Mouse (Mus musculus) heart, embryonic 15.5 days (tissue): ENCODE data around the gene Commd9. TPM values are rescaled to one million over a fixed set of nuclear protein-coding genes. Genes with fewer than 3 reads are reported as not detected.

Experiments used
- ATAC-seq: fragments of 200-750 bp; cut with Nextera tagmentation; replicated peaks from 2 replicates; pipeline ENCODE4 v1.8.0; 2017; ENCODE audit warnings: low read depth, moderate TSS enrichment; ENCODE audit not compliant: insufficient number of reproducible peaks, insufficient read depth, low FRiP score
- H3K27ac ChIP-seq: fragments of 300-500 bp; sonication (generic); 2 replicates; pipeline ENCODE4 v1.5.1; 2015; ENCODE audit warnings: mild to moderate bottlenecking, inconsistent platforms
- H3K27me3 ChIP-seq: fragments of 300-500 bp; sonication (generic); 2 replicates; pipeline ENCODE4 v1.6.1; 2015; ENCODE audit warnings: inconsistent platforms
- H3K36me3 ChIP-seq: fragments of 300-500 bp; sonication (generic); 2 replicates; pipeline ENCODE4 v1.6.1; 2015; ENCODE audit warnings: mild to moderate bottlenecking, inconsistent platforms
- H3K4me1 ChIP-seq: fragments of 300-500 bp; sonication (generic); replicated peaks from 2 replicates; pipeline ENCODE4 v1.6.1; 2015; ENCODE audit warnings: inconsistent platforms
- H3K4me2 ChIP-seq: fragments of 300-500 bp; sonication (generic); 2 replicates; pipeline ENCODE4 v1.6.1; 2015; ENCODE audit warnings: inconsistent platforms, mild to moderate bottlenecking, moderate library complexity
- H3K4me3 ChIP-seq: fragments of 300-500 bp; sonication (generic); 2 replicates; pipeline ENCODE4 v1.5.1; 2015; ENCODE audit warnings: mild to moderate bottlenecking, inconsistent platforms
- H3K9ac ChIP-seq: fragments of 300-500 bp; sonication (generic); 2 replicates; pipeline ENCODE4 v1.6.1; 2015; ENCODE audit warnings: mild to moderate bottlenecking, inconsistent platforms
- H3K9me3 ChIP-seq: fragments of 300-500 bp; sonication (generic); replicated peaks from 2 replicates; pipeline ENCODE4 v1.6.1; 2016; ENCODE audit warnings: inconsistent platforms
- WGBS: fragments of 180-500 bp; shearing (Covaris S2); methylation state at CpG from one replicate; pipeline ENCODE4 v1.1.7; 2015; ENCODE audit warnings: mixed read lengths; 5-methylcytosine and 5-hydroxymethylcytosine counted together
- polyA plus RNA-seq: library from polyadenylated mRNA; unstranded; fragments of >200 nt; fragmentation: Nextera tagmentation; extraction: Ambion mirVana; gene quantifications from 2 replicates; pipeline ENCODE4 v1.2.1, GENCODE M21; 2015

Commd9 gene
- polyA plus RNA-seq, 1 experiment from 2014 or later: 47.6 TPM

GRCm38 (mm10) chr2:101918518-101918917, 32.5 kb downstream of the Commd9 start:
- WGBS: 68% methylated on average over 7 of the region's 7 CpGs
- Histone ChIP-seq H3K36me3 (no peaks in the 10 kb centered on the region), H3K27me3 (no peaks in the 10 kb centered on the region), H3K9me3 (no peaks in the 10 kb centered on the region), H3K27ac (no peak overlapping the region), H3K9ac (no peak overlapping the region), H3K4me1 (no peaks in the 10 kb centered on the region), H3K4me3 (no peak overlapping the region), H3K4me2 (no peak overlapping the region)
- no peak for ATAC-seq

GRCm38 (mm10) chr2:101920136-101920554, 34.1 kb downstream of the Commd9 start:
- H3K9me3 ChIP-seq: no peaks in the 10 kb centered on the region
- no peak overlapping the region for H3K4me3 ChIP-seq
- no peaks in the 10 kb centered on the region for H3K27me3 ChIP-seq
- H3K4me2 ChIP-seq: no peak overlapping the region
- no peak for ATAC-seq
- no peak overlapping the region for H3K9ac ChIP-seq
- H3K4me1 ChIP-seq: no peaks in the 10 kb centered on the region
- no peaks in the 10 kb centered on the region for H3K36me3 ChIP-seq
- 43% methylated on average over 2 of the region's 2 CpGs for WGBS
- no peak overlapping the region for H3K27ac ChIP-seq

DNA sequence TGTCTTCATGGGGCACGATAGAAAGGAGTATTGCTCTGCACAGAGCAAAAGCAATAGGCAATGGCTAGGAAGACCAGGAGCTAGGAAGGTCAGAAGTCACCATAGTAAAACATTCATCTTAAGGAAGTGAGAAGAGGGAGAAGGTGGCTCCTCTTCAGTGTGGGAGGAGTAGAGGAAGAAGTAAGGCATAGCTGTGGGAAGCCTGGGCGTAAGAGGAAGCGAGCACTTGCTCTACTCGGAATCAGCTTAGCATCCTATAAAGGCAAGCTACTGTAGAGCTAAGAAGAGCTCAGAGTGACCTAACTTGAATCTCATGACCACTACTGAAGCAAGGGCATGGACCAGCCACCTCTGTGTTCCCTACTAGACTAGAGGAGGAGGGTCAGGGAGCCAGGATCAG, 36.3 kb downstream of the Commd9 start:
- H3K4me2 ChIP-seq: no peak overlapping the region
- no peak for ATAC-seq
- H3K27me3 ChIP-seq: no peaks in the 10 kb centered on the region
- no peaks in the 10 kb centered on the region for H3K9me3 ChIP-seq
- H3K9ac ChIP-seq: no peak overlapping the region
- H3K27ac ChIP-seq: no peak overlapping the region
- H3K4me3 ChIP-seq: no peak overlapping the region
- 88% methylated on average over 4 of the region's 4 CpGs for WGBS
- no peaks in the 10 kb centered on the region for H3K4me1 ChIP-seq
- no peaks in the 10 kb centered on the region for H3K36me3 ChIP-seq

GRCm38 (mm10) chr2:101923181-101923580, 37.1 kb downstream of the Commd9 start:
- Histone ChIP-seq H3K4me2 (no peak overlapping the region), H3K9ac (no peak overlapping the region), H3K4me1 (no peaks in the 10 kb centered on the region), H3K27me3 (no peaks in the 10 kb centered on the region), H3K9me3 (no peaks in the 10 kb centered on the region), H3K36me3 (no peaks in the 10 kb centered on the region), H3K27ac (no peak overlapping the region), H3K4me3 (no peak overlapping the region)
- no peak for ATAC-seq
- 74% methylated on average over 4 of the region's 4 CpGs for WGBS

DNA sequence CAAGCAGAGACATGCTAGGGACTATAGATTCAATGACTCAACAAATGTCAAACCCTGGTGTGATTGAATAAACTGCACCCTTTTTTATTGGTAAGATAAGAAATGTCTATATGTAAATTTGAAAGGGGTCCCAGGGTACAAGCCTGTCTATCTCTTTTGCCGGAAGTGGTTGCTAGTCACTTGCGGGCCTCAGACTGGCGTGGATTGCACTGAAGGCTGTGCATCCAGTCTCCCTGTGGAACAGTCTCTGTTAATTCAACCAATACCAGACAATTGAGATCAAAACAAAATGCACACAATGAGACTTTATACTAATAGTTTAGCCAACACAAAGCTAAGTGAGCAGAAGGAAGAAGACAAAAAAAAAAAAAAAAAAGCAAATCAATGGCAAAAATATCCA, 39.1 kb downstream of the Commd9 start:
- Histone ChIP-seq H3K9me3 (no peaks in the 10 kb centered on the region), H3K4me1 (no peaks in the 10 kb centered on the region), H3K27me3 (no peaks in the 10 kb centered on the region), H3K4me2 (no peak overlapping the region), H3K36me3 (no peaks in the 10 kb centered on the region), H3K9ac (no peak overlapping the region), H3K4me3 (no peak overlapping the region), H3K27ac (no peak overlapping the region)
- WGBS: 84% methylated on average over 3 of the region's 3 CpGs
- ATAC-seq: no peak

GRCm38 (mm10) chr2:101925591-101926188, 39.6 kb downstream of the Commd9 start:
- no peaks in the 10 kb centered on the region for H3K36me3 ChIP-seq
- no peak overlapping the region for H3K4me2 ChIP-seq
- no peak overlapping the region for H3K9ac ChIP-seq
- H3K9me3 ChIP-seq: no peaks in the 10 kb centered on the region
- ATAC-seq: no peak
- no peak overlapping the region for H3K27ac ChIP-seq
- H3K27me3 ChIP-seq: no peaks in the 10 kb centered on the region
- no peak overlapping the region for H3K4me3 ChIP-seq
- 76% methylated on average over 12 of the region's 12 CpGs for WGBS
- no peaks in the 10 kb centered on the region for H3K4me1 ChIP-seq

- Histone ChIP-seq H3K4me2 (no peak overlapping the region), H3K9ac (no peak overlapping the region), H3K4me3 (no peak overlapping the region), H3K9me3 (no peaks in the 10 kb centered on the region), H3K4me1 (no peaks in the 10 kb centered on the region), H3K27me3 (no peaks in the 10 kb centered on the region), H3K36me3 (no peaks in the 10 kb centered on the region), H3K27ac (no peak overlapping the region)
- no peak for ATAC-seq
- WGBS: 80% methylated on average over 14 of the region's 14 CpGs
Measured at GRCm38 (mm10) chr2:101932169-101932936, 46.3 kb downstream of the Commd9 start.

GRCm38 (mm10) chr2:101933301-101933700, 47.3 kb downstream of the Commd9 start:
- WGBS: 82% methylated on average over 3 of the region's 3 CpGs

DNA sequence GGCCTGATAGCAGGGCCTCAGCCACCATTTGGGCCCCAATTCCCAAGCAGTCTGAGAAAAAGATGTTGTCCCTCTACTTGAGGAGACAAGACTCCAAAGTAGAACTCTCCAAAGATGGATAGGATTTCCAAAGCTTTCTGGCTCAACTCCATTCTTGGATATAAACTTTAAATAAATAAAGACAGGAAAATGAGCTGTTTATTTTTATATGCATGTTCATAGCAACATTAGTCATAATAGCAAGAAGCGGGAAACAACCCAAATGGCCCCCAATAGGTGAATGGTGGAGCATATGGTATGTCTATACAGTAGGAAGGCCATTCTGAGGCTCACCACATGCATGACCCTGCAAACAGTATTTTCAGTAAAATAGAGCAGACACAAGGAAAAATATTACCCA, 49.0 kb downstream of the Commd9 start:
- Histone ChIP-seq H3K36me3 (no peaks in the 10 kb centered on the region), H3K4me2 (no peak overlapping the region), H3K27ac (no peak overlapping the region), H3K4me3 (no peak overlapping the region), H3K27me3 (no peaks in the 10 kb centered on the region), H3K4me1 (no peaks in the 10 kb centered on the region), H3K9me3 (no peaks in the 10 kb centered on the region), H3K9ac (no peak overlapping the region)
- 87% methylated on average over 1 of the region's 1 CpGs for WGBS
- no peak for ATAC-seq

More at GRCm38 (mm10) chr2:101933301-101933700, 47.3 kb downstream of the Commd9 start:
- no peaks in the 10 kb centered on the region for H3K9me3 ChIP-seq
- no peak overlapping the region for H3K9ac ChIP-seq
- H3K4me3 ChIP-seq: no peak overlapping the region
- no peaks in the 10 kb centered on the region for H3K27me3 ChIP-seq
- no peak overlapping the region for H3K27ac ChIP-seq
- H3K36me3 ChIP-seq: no peaks in the 10 kb centered on the region
- no peak for ATAC-seq
- no peak overlapping the region for H3K4me2 ChIP-seq
- H3K4me1 ChIP-seq: no peaks in the 10 kb centered on the region

- H3K4me1 ChIP-seq: no peaks in the 10 kb centered on the region
- H3K4me3 ChIP-seq: no peak overlapping the region
- no peaks in the 10 kb centered on the region for H3K27me3 ChIP-seq
- H3K9me3 ChIP-seq: no peaks in the 10 kb centered on the region
- ATAC-seq: no peak
- no peak overlapping the region for H3K4me2 ChIP-seq
- no peak overlapping the region for H3K9ac ChIP-seq
- H3K36me3 ChIP-seq: peaks cover 7% of the 10 kb centered on the region; the same call in 1 of the 2 replicates
- 77% methylated on average over 7 of the region's 7 CpGs for WGBS
- H3K27ac ChIP-seq: no peak overlapping the region
Measured at GRCm38 (mm10) chr2:101950716-101951520, 64.9 kb downstream of the Commd9 start.
